Mouse (Mus musculus) MEL (cell line): Measurements from ENCODE around the gene Fmr1.

ENCODE experiments used
- POLR2A ChIP-seq, 2 experiments: IDR thresholded peaks; 2 replicates each; pipeline ENCODE4 v1.6.1; 2011 to 2012; ENCODE audit warnings: low read length in 2 of 2, mild to moderate bottlenecking in 2 of 2, control low read depth in 1 of 2, improper control_type of control experiment in 1 of 2, low read depth in 1 of 2, moderate library complexity in 1 of 2; ENCODE audit not compliant: control insufficient read depth in 1 of 2, insufficient read depth in 1 of 2, poor library complexity in 1 of 2
- RAD21 ChIP-seq: IDR thresholded peaks from 2 replicates; pipeline ENCODE4 v1.6.1; 2011; ENCODE audit warnings: mild to moderate bottlenecking, low read depth, low read length, improper control_type of control experiment
- ZC3H11A ChIP-seq: IDR thresholded peaks from 2 replicates; pipeline ENCODE4 v1.6.1; 2012; ENCODE audit warnings: low read depth, mild to moderate bottlenecking, inconsistent platforms, low read length, improper control_type of control experiment

- TF ChIP-seq POLR2A (IDR thresholded peaks at IDR 0.05; ENCODE audit: control insufficient read depth in 1 of 2, insufficient read depth in 1 of 2, low read depth in 1 of 2, low read length in 2 of 2, poor library complexity in 1 of 2), result no peak
- TF ChIP-seq ZC3H11A, result no peak
- no peak for TF ChIP-seq RAD21
These were observed 833 bp upstream of the Fmr1 start for GRCm38 (mm10) chrX:68677508-68677907.
